Mouse (Mus musculus) liver, embryonic 18 days (tissue): ENCODE data around the gene Enpep. TPM values are rescaled to one million over a fixed set of nuclear protein-coding genes. Genes with fewer than 3 reads are reported as not detected.

Experiments used
- polyA plus RNA-seq: library from polyadenylated mRNA; depleted of rRNA; stranded (reverse); fragments of >200 nt; gene quantifications from 2 replicates; pipeline ENCODE4 v1.2.3, GENCODE M21; 2012; rRNA removed

Gene Enpep
- 7.1 and 8.8 TPM in 2 replicates for polyA plus RNA-seq

GRCm38 (mm10) chr3:129332586-129332985 is at the start of gene Enpep:
Gene Enpep (minus strand): TSS chr3:129332720.

Other genes starting within 250 kb of the Enpep start
- 0.23 and 0.56 TPM in 2 replicates for gene Pitx2, start 132.8 kb downstream of the Enpep start, polyA plus RNA-seq
- 33.9 and 37.2 TPM in 2 replicates for gene Elovl6, start 199.6 kb upstream of the Enpep start, polyA plus RNA-seq